Mouse (Mus musculus) midbrain, embryonic 15.5 days (tissue): ENCODE results near the gene 4931428L18Rik. TPM values are rescaled to one million over a fixed set of nuclear protein-coding genes. Genes with fewer than 3 reads are reported as not detected.
A peak's percentile ranks its signal among the peaks of the same experiment; 100 is the strongest.
"Not testable (repeated sequence)": the region's sequence is repeated elsewhere in the genome, so short reads cannot be mapped to it uniquely, and the experiment has no call there.

Source experiments
- ATAC-seq: fragments of 200-750 bp; cut with Nextera tagmentation; replicated peaks from 2 replicates; pipeline ENCODE4 v1.8.0; 2017; ENCODE audit warnings: moderate TSS enrichment
- H3K27ac ChIP-seq: fragments of 300-500 bp; sonication (generic); 2 replicates; pipeline ENCODE4 v1.5.1; 2015; ENCODE audit warnings: mild to moderate bottlenecking, inconsistent platforms
- H3K27me3 ChIP-seq: fragments of 300-500 bp; sonication (generic); replicated peaks from 2 replicates; pipeline ENCODE4 v1.6.1; 2015; ENCODE audit warnings: inconsistent platforms
- H3K36me3 ChIP-seq: fragments of 300-500 bp; sonication (generic); replicated peaks from 2 replicates; pipeline ENCODE4 v1.6.1; 2015; ENCODE audit warnings: inconsistent platforms
- H3K4me1 ChIP-seq: fragments of 300-500 bp; sonication (generic); 2 replicates; pipeline ENCODE4 v1.6.1; 2015; ENCODE audit warnings: inconsistent platforms
- H3K4me2 ChIP-seq: fragments of 300-500 bp; sonication (generic); 2 replicates; pipeline ENCODE4 v1.6.1; 2015; ENCODE audit warnings: inconsistent platforms, mild to moderate bottlenecking, moderate library complexity
- H3K4me3 ChIP-seq: fragments of 300-500 bp; sonication (generic); 2 replicates; pipeline ENCODE4 v1.5.1; 2015; ENCODE audit warnings: mild to moderate bottlenecking, inconsistent platforms
- H3K9ac ChIP-seq: fragments of 300-500 bp; sonication (generic); 2 replicates; pipeline ENCODE4 v1.6.1; 2015; ENCODE audit warnings: mild to moderate bottlenecking, inconsistent platforms
- H3K9me3 ChIP-seq: fragments of 300-500 bp; sonication (generic); 2 replicates; pipeline ENCODE4 v1.6.1; 2016; ENCODE audit warnings: inconsistent platforms
- WGBS: fragments of 180-500 bp; shearing (Covaris S2); methylation state at CpG from one replicate; pipeline ENCODE4 v1.1.7; 2015; ENCODE audit warnings: mixed read lengths; 5-methylcytosine and 5-hydroxymethylcytosine counted together
- polyA plus RNA-seq: library from polyadenylated mRNA; unstranded; fragments of >200 nt; fragmentation: Nextera tagmentation; extraction: Ambion mirVana; gene quantifications from 2 replicates; pipeline ENCODE4 v1.2.1, GENCODE M21; 2015

4931428L18Rik gene
- polyA plus RNA-seq, 1 experiment from 2014 or later: not detected

GRCm38 (mm10) chr1:31032351-31032750 is 190.1 kb downstream of the 4931428L18Rik start:
- Histone ChIP-seq H3K36me3 (no peaks in the 10 kb centered on the region), H3K4me2 (no peak overlapping the region), H3K4me3 (no peak overlapping the region), H3K27ac (no peak overlapping the region), H3K9me3 (no peaks in the 10 kb centered on the region), H3K27me3 (no peaks in the 10 kb centered on the region), H3K4me1 (no peaks in the 10 kb centered on the region), H3K9ac (no peak overlapping the region)
- no peak for ATAC-seq
- 74% methylated on average over 2 of the region's 2 CpGs for WGBS

- no peak overlapping the region for H3K27ac ChIP-seq
Observed at GRCm38 (mm10) chr1:31023173-31023572, 199.3 kb downstream of the 4931428L18Rik start.

GRCm38 (mm10) chr1:31019283-31019682 is 203.2 kb downstream of the 4931428L18Rik start:
- Histone ChIP-seq H3K36me3 (no peaks in the 10 kb centered on the region), H3K9ac (no peak overlapping the region), H3K27me3 (no peaks in the 10 kb centered on the region), H3K4me2 (no peak overlapping the region), H3K27ac (no peak overlapping the region), H3K4me1 (no peaks in the 10 kb centered on the region), H3K4me3 (no peak overlapping the region), H3K9me3 (no peaks in the 10 kb centered on the region)
- 90% methylated on average over 6 of the region's 6 CpGs for WGBS
- ATAC-seq: no peak

More at GRCm38 (mm10) chr1:31023173-31023572, 199.3 kb downstream of the 4931428L18Rik start:
- Histone ChIP-seq H3K4me3 (no peak overlapping the region), H3K36me3 (no peaks in the 10 kb centered on the region), H3K4me2 (no peak overlapping the region), H3K4me1 (no peaks in the 10 kb centered on the region), H3K9ac (no peak overlapping the region), H3K27me3 (no peaks in the 10 kb centered on the region), H3K9me3 (no peaks in the 10 kb centered on the region)
- ATAC-seq: no peak

- no peak overlapping the region for H3K27ac ChIP-seq
- H3K4me3 ChIP-seq: no peak overlapping the region
- H3K9me3 ChIP-seq: no peaks in the 10 kb centered on the region
- no peaks in the 10 kb centered on the region for H3K27me3 ChIP-seq
- H3K36me3 ChIP-seq: no peaks in the 10 kb centered on the region
- no peaks in the 10 kb centered on the region for H3K4me1 ChIP-seq
- no peak for ATAC-seq
- H3K9ac ChIP-seq: no peak overlapping the region
- H3K4me2 ChIP-seq: no peak overlapping the region
- WGBS: 82% methylated on average over 5 of the region's 5 CpGs
Observed at GRCm38 (mm10) chr1:31017377-31017776, 205.1 kb downstream of the 4931428L18Rik start.

- Histone ChIP-seq H3K9me3 (no peaks in the 10 kb centered on the region), H3K9ac (no peak overlapping the region), H3K27me3 (no peaks in the 10 kb centered on the region), H3K36me3 (no peaks in the 10 kb centered on the region), H3K4me2 (no peak overlapping the region), H3K4me3 (no peak overlapping the region), H3K4me1 (no peaks in the 10 kb centered on the region), H3K27ac (no peak overlapping the region)
- ATAC-seq: no peak
- WGBS: 91% methylated on average over 6 of the region's 6 CpGs
Observed at GRCm38 (mm10) chr1:31016068-31016467, 206.4 kb downstream of the 4931428L18Rik start.

GRCm38 (mm10) chr1:31015261-31015660 is 207.2 kb downstream of the 4931428L18Rik start:
- no peaks in the 10 kb centered on the region for H3K9me3 ChIP-seq
- H3K9ac ChIP-seq: no peak overlapping the region
- H3K4me1 ChIP-seq: no peaks in the 10 kb centered on the region
- no peak overlapping the region for H3K4me2 ChIP-seq
- WGBS: 69% methylated on average over 2 of the region's 2 CpGs
- no peak for ATAC-seq
- no peak overlapping the region for H3K4me3 ChIP-seq
- no peaks in the 10 kb centered on the region for H3K36me3 ChIP-seq
- no peak overlapping the region for H3K27ac ChIP-seq
- no peaks in the 10 kb centered on the region for H3K27me3 ChIP-seq

GRCm38 (mm10) chr1:30977868-30978267 is 244.6 kb downstream of the 4931428L18Rik start, which contains the start of gene AC153137.1:
Gene AC153137.1 (minus strand): TSS chr1:30977968.
- H3K4me1 ChIP-seq, H3K9me3 ChIP-seq, ATAC-seq, H3K4me2 ChIP-seq, H3K9ac ChIP-seq, H3K27ac ChIP-seq, H3K4me3 ChIP-seq, H3K36me3 ChIP-seq, H3K27me3 ChIP-seq: not testable (repeated sequence)
- 87% methylated on average over 5 of the region's 6 CpGs for WGBS

- not testable (repeated sequence) for H3K27ac ChIP-seq, H3K9me3 ChIP-seq, H3K36me3 ChIP-seq, ATAC-seq, H3K4me2 ChIP-seq, H3K4me1 ChIP-seq, H3K9ac ChIP-seq, H3K27me3 ChIP-seq, H3K4me3 ChIP-seq
- 95% methylated on average over 7 of the region's 7 CpGs for WGBS
Observed at GRCm38 (mm10) chr1:30977239-30977638, 245.2 kb downstream of the 4931428L18Rik start.

- no peaks in the 10 kb centered on the region for H3K27me3 ChIP-seq
- no peaks in the 10 kb centered on the region for H3K36me3 ChIP-seq
- H3K4me2 ChIP-seq: no peak overlapping the region
- peaks cover 18% of the 10 kb centered on the region for H3K4me1 ChIP-seq
- ATAC-seq: no peak
- H3K27ac ChIP-seq: no peak overlapping the region
- 81% methylated on average over 2 of the region's 2 CpGs for WGBS
- H3K9ac ChIP-seq: no peak overlapping the region
- H3K9me3 ChIP-seq: no peaks in the 10 kb centered on the region
- H3K4me3 ChIP-seq: no peak overlapping the region
Observed at GRCm38 (mm10) chr1:30951795-30952194, 270.7 kb downstream of the 4931428L18Rik start.

- Histone ChIP-seq H3K4me2 (peak overlapping the region; percentile 62), H3K27ac (peak overlapping the region; percentile 100), H3K4me3 (peak overlapping the region; percentile 80), H3K4me1 (peaks cover 22% of the 10 kb centered on the region), H3K9me3 (no peaks in the 10 kb centered on the region), H3K9ac (peak overlapping the region; percentile 81), H3K27me3 (no peaks in the 10 kb centered on the region), H3K36me3 (no peaks in the 10 kb centered on the region)
- no peak for ATAC-seq
- 40% methylated on average over 5 of the region's 5 CpGs for WGBS
Observed at GRCm38 (mm10) chr1:30950456-30950835, 272.0 kb downstream of the 4931428L18Rik start.

- Histone ChIP-seq H3K36me3 (peaks cover 4% of the 10 kb centered on the region; the same call in 1 of the 2 replicates), H3K9me3 (no peaks in the 10 kb centered on the region), H3K27me3 (no peaks in the 10 kb centered on the region), H3K4me3 (peak overlapping the region; percentile 80), H3K27ac (peak overlapping the region; percentile 100), H3K4me2 (peak overlapping the region; percentile 62), H3K4me1 (peaks cover 26% of the 10 kb centered on the region), H3K9ac (peak overlapping the region; percentile 81)
- under 1% methylated on average over 66 of the region's 66 CpGs for WGBS
- peak; percentile 99 for ATAC-seq
Observed at GRCm38 (mm10) chr1:30949710-30950455, 272.6 kb downstream of the 4931428L18Rik start.

- H3K27ac ChIP-seq: peak overlapping the region; percentile 100
- H3K9me3 ChIP-seq: no peaks in the 10 kb centered on the region
- H3K9ac ChIP-seq: peak overlapping the region; percentile 99
- peaks cover 27% of the 10 kb centered on the region for H3K4me1 ChIP-seq
- peak overlapping the region; percentile 80 for H3K4me3 ChIP-seq
- peaks cover 11% of the 10 kb centered on the region for H3K36me3 ChIP-seq
- peak overlapping the region; percentile 50 for H3K4me2 ChIP-seq
- peak; percentile 70 for ATAC-seq
- WGBS: under 1% methylated on average over 75 of the region's 85 CpGs
- H3K27me3 ChIP-seq: no peaks in the 10 kb centered on the region
Observed at GRCm38 (mm10) chr1:30948950-30949639, 273.4 kb downstream of the 4931428L18Rik start.
